Mouse (Mus musculus): ENCODE data around the gene Pdk3. TPM values are rescaled to one million over a fixed set of nuclear protein-coding genes. Genes with fewer than 3 reads are reported as not detected.

Pdk3 gene
- total and polyA plus RNA-seq, 3 experiments, result 25.5 to 84.4 (median 47.7) TPM

DNA sequence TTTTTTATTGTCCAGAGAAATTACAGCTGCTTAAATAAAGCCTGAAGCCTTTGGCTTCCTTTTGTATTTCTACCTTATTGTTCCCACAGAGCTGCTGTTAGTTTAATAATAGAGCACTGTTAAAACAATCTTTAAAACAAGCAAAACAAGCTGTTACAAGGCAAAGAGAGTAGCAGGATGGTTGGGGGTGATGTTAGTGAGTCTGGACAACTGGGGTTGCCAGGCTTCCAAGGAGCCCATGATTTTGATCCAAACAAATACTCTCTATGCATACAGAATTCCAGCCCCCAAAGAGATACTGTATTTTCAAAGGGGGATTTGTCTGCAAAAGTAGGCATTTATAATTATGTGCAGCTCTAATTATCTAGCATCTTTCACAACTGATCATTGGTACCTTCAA, 99.6 kb downstream of the Pdk3 start:
- TF ChIP-seq BHLHE40 (IDR thresholded peaks at IDR 0.05; ENCODE audit: low read depth, low read length) (no peak), HCFC1 (IDR thresholded peaks at IDR 0.05; ENCODE audit: low read depth, low read length) (no peak), RCOR1 (conservative IDR thresholded peaks at IDR 0.05; ENCODE audit: low read depth, low read length) (no peak), TBP (conservative IDR thresholded peaks at IDR 0.05; ENCODE audit: low read depth, low read length) (no peak), USF2 (conservative IDR thresholded peaks at IDR 0.05; ENCODE audit: low read depth, low read length) (no peak), MEF2A (IDR thresholded peaks at IDR 0.05; ENCODE audit: borderline replicate concordance, low read depth, low read length) (no peak), MAX (IDR thresholded peaks at IDR 0.05; ENCODE audit: low read length) (no peak), SMC3 (IDR thresholded peaks at IDR 0.05; ENCODE audit: low read depth, low read length) (no peak), IRF4 (IDR thresholded peaks at IDR 0.05; ENCODE audit: low read depth, low read length) (no peak), MAFK (IDR thresholded peaks at IDR 0.05; ENCODE audit: insufficient replicate concordance, low read length) (no peak), ZC3H11A (IDR thresholded peaks at IDR 0.05; ENCODE audit: low read depth, low read length) (no peak), CHD1 (IDR thresholded peaks at IDR 0.05; ENCODE audit: low read depth, low read length) (no peak), MXI1 (IDR thresholded peaks at IDR 0.05; ENCODE audit: low read depth, low read length) (no peak), KAT2A (IDR thresholded peaks at IDR 0.05; ENCODE audit: insufficient replicate concordance, low read length) (no peak), UBTF (IDR thresholded peaks at IDR 0.05; ENCODE audit: low read depth, low read length) (no peak), POLR2A (IDR thresholded peaks at IDR 0.05; ENCODE audit: low read depth, low read length) (no peak), JUND (conservative IDR thresholded peaks at IDR 0.05; ENCODE audit: low read depth, low read length) (no peak)
- in situ Hi-C loops (cut with MboI; ENCODE audit: low pct_ligation_motif_present, low pct_unique_long_range_greater_than_20kb, low sequenced_read_pairs), result no loop called here

DNA sequence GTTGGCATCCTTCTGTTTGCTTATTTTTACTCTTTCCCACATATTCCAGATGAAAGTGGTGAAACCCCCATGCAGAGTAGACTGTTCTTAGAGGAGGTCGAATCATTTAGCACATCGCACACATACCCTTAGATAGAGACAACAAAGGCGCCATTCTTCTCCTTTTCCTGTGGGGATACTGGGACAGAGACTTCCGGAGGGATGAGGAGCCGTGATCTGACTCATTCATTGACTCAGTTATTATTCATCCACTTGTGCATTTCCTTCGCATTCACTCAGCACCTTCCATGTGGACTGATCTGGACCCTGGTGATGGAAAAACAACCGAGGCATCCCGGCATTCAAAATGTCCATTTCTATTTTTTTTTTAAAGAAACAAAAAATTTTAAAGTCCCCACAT, 101.1 kb downstream of the Pdk3 start:
- TF ChIP-seq MAX (IDR thresholded peaks at IDR 0.05; ENCODE audit: low read length) (no peak), ZNF384 (IDR thresholded peaks at IDR 0.05; ENCODE audit: low read depth, low read length) (no peak), MAZ (IDR thresholded peaks at IDR 0.05; ENCODE audit: low read depth, low read length) (no peak), ZC3H11A (IDR thresholded peaks at IDR 0.05; ENCODE audit: low read depth, low read length) (no peak), MYC (IDR thresholded peaks at IDR 0.05; ENCODE audit: low read depth, low read length) (no peak), CHD1 (IDR thresholded peaks at IDR 0.05; ENCODE audit: low read depth, low read length) (no peak), RAD21 (IDR thresholded peaks at IDR 0.05; ENCODE audit: low read depth, low read length) (no peak), HCFC1 (IDR thresholded peaks at IDR 0.05; ENCODE audit: low read depth, low read length) (no peak), UBTF (IDR thresholded peaks at IDR 0.05; ENCODE audit: low read depth, low read length) (no peak), SIN3A (IDR thresholded peaks at IDR 0.05; ENCODE audit: low read length) (no peak), SMC3 (IDR thresholded peaks at IDR 0.05; ENCODE audit: low read depth, low read length) (no peak), USF1 (IDR thresholded peaks at IDR 0.05; ENCODE audit: low read depth, low read length) (no peak), ZMIZ1 (IDR thresholded peaks at IDR 0.05; ENCODE audit: low read depth, low read length) (no peak), ZKSCAN1 (IDR thresholded peaks at IDR 0.05; ENCODE audit: borderline replicate concordance, low read depth, low read length) (no peak), TBP (conservative IDR thresholded peaks at IDR 0.05; ENCODE audit: low read depth, low read length) (no peak), E2F4 (IDR thresholded peaks at IDR 0.05; ENCODE audit: insufficient replicate concordance, low read depth, low read length) (no peak), MAFK (IDR thresholded peaks at IDR 0.05; ENCODE audit: insufficient replicate concordance, low read length) (no peak), BHLHE40 (IDR thresholded peaks at IDR 0.05; ENCODE audit: low read depth, low read length) (no peak), IRF4 (IDR thresholded peaks at IDR 0.05; ENCODE audit: low read depth, low read length) (no peak), CTCF (conservative IDR thresholded peaks at IDR 0.05 in 1 of 2, IDR thresholded peaks at IDR 0.05 in 1 of 2; ENCODE audit: low read depth in 2 of 2, low read length in 2 of 2) (no peak)
- in situ Hi-C loops (cut with MboI; ENCODE audit: low pct_ligation_motif_present, low pct_unique_long_range_greater_than_20kb, low sequenced_read_pairs), result no loop called here
- no peak for DNase-seq (ENCODE audit: extremely low read depth)
- dilution Hi-C loops (cut with MboI; ENCODE audit: extremely low pct_ligation_motif_present, extremely low pct_unique_long_range_greater_than_20kb, low sequenced_read_pairs), result no loop called here
- no peaks in the 10 kb centered on the region for H3K4me1 ChIP-seq (ENCODE audit: control insufficient read depth in 1 of 2, insufficient read depth in 2 of 2)
- H3K4me2 ChIP-seq (ENCODE audit: insufficient read depth, low read depth, poor library complexity, severe bottlenecking), result no peak overlapping the region
- H3K27me3 ChIP-seq (replicated peaks), result no peaks in the 10 kb centered on the region
- H3K36me3 ChIP-seq (replicated peaks in 1 of 2; ENCODE audit: control insufficient read depth in 1 of 2, insufficient read depth in 1 of 2, low read length in 1 of 2), result no peaks in the 10 kb centered on the region
- no peak overlapping the region for H3K27ac ChIP-seq (ENCODE audit: insufficient read depth, low read depth)
- no peak overlapping the region for H3K4me3 ChIP-seq (replicated peaks in 1 of 3; ENCODE audit: low read depth in 2 of 3, low read length in 2 of 3, poor library complexity in 1 of 3)
- H3K9me3 ChIP-seq (replicated peaks; ENCODE audit: low read length), result no peaks in the 10 kb centered on the region
- no peak overlapping the region for H3K9ac ChIP-seq (ENCODE audit: insufficient read depth, low read depth)
- no peaks in the 10 kb centered on the region for H3K79me2 ChIP-seq (replicated peaks; ENCODE audit: control insufficient read depth, extremely low read depth, insufficient read depth, poor library complexity, severe bottlenecking)

More for the DNA sequence above, 99.6 kb downstream of the Pdk3 start:
- H3K27ac ChIP-seq (ENCODE audit: insufficient read depth, low read depth), result no peak overlapping the region
- DNase-seq (ENCODE audit: extremely low read depth), result no peak
- H3K27me3 ChIP-seq (replicated peaks), result no peaks in the 10 kb centered on the region
- peaks cover 0 to 6% of the 10 kb centered on the region in 2 experiments; a peak in 1 of 4 replicates for H3K4me1 ChIP-seq (ENCODE audit: control insufficient read depth in 1 of 2, insufficient read depth in 2 of 2)
- H3K9ac ChIP-seq (ENCODE audit: insufficient read depth, low read depth), result no peak overlapping the region
- dilution Hi-C loops (cut with MboI; ENCODE audit: extremely low pct_ligation_motif_present, extremely low pct_unique_long_range_greater_than_20kb, low sequenced_read_pairs), result no loop called here
- H3K36me3 ChIP-seq (replicated peaks in 1 of 2; ENCODE audit: control insufficient read depth in 1 of 2, insufficient read depth in 1 of 2, low read length in 1 of 2), result no peaks in the 10 kb centered on the region
- H3K9me3 ChIP-seq (replicated peaks; ENCODE audit: low read length), result no peaks in the 10 kb centered on the region
- H3K4me3 ChIP-seq (replicated peaks in 1 of 3; ENCODE audit: low read depth in 2 of 3, low read length in 2 of 3, poor library complexity in 1 of 3), result no peak overlapping the region
- H3K79me2 ChIP-seq (replicated peaks; ENCODE audit: control insufficient read depth, extremely low read depth, insufficient read depth, poor library complexity, severe bottlenecking), result no peaks in the 10 kb centered on the region
- no peak overlapping the region for H3K4me2 ChIP-seq (ENCODE audit: insufficient read depth, low read depth, poor library complexity, severe bottlenecking)
